Mouse (Mus musculus): ENCODE measurements around the gene Ppp5c. TPM values are rescaled to one million over a fixed set of nuclear protein-coding genes. Genes with fewer than 3 reads are reported as not detected.

Gene Ppp5c
- polyA plus RNA-seq, 1 experiment from 2014 or later: 110 TPM

GRCm38 (mm10) chr7:16990006-16990744, 37.5 kb downstream of the Ppp5c start:
- Histone ChIP-seq H3K36me3 (no peaks in the 10 kb centered on the region), H3K9me3 (no peaks in the 10 kb centered on the region), H3K4me1 (peaks cover 55% of the 10 kb centered on the region), H3K27ac (peak overlapping the region; percentile 91), H3K4me2 (replicated peaks) (no peak overlapping the region; the same call in 1 of the 2 replicates), H3K4me3 (no peak overlapping the region), H3K27me3 (no peaks in the 10 kb centered on the region), H3K9ac (no peak overlapping the region)
- WGBS: 26% methylated on average over 15 of the region's 15 CpGs
- ATAC-seq (ENCODE audit: insufficient number of reproducible peaks, insufficient read depth, low FRiP score, low TSS enrichment): no peak

GRCm38 (mm10) chr7:16988405-16988804, 39.3 kb downstream of the Ppp5c start:
- Histone ChIP-seq H3K4me2 (replicated peaks) (no peak overlapping the region), H3K4me3 (no peak overlapping the region), H3K9ac (no peak overlapping the region), H3K27ac (peak overlapping the region; percentile 67; the same call in 1 of the 2 replicates), H3K36me3 (no peaks in the 10 kb centered on the region), H3K4me1 (peaks cover 48% of the 10 kb centered on the region), H3K9me3 (no peaks in the 10 kb centered on the region), H3K27me3 (no peaks in the 10 kb centered on the region)
- WGBS: 28% methylated on average over 3 of the region's 3 CpGs
- no peak for ATAC-seq (ENCODE audit: insufficient number of reproducible peaks, insufficient read depth, low FRiP score, low TSS enrichment)

- Histone ChIP-seq H3K4me2 (replicated peaks) (no peak overlapping the region), H3K4me1 (peaks cover 51% of the 10 kb centered on the region), H3K9ac (no peak overlapping the region; the same call in 1 of the 2 replicates), H3K27ac (peak overlapping the region; percentile 67), H3K36me3 (no peaks in the 10 kb centered on the region), H3K9me3 (no peaks in the 10 kb centered on the region), H3K27me3 (no peaks in the 10 kb centered on the region), H3K4me3 (no peak overlapping the region)
- no peak for ATAC-seq (ENCODE audit: insufficient number of reproducible peaks, insufficient read depth, low FRiP score, low TSS enrichment)
- WGBS: 31% methylated on average over 7 of the region's 7 CpGs
Observed at GRCm38 (mm10) chr7:16987541-16988149, 40.1 kb downstream of the Ppp5c start.

- peak within 1 kb of the TSS; percentile 28 for H3K4me3 ChIP-seq
- H3K36me3 ChIP-seq: no peaks in the 10 kb centered on the region
- no peaks in the 10 kb centered on the region for H3K9me3 ChIP-seq
- ATAC-seq (ENCODE audit: insufficient number of reproducible peaks, insufficient read depth, low FRiP score, low TSS enrichment): no peak
- 16% methylated on average over 26 of the region's 26 CpGs for WGBS
- H3K9ac ChIP-seq: no peak within 1 kb of the TSS
- H3K27ac ChIP-seq: 0 out of 2 replicates have a peak within 1 kb of the TSS, but pooled peaks have one; percentile 3
- H3K4me1 ChIP-seq: peaks cover 37% of the 10 kb centered on the region
- no peaks in the 10 kb centered on the region for H3K27me3 ChIP-seq
- H3K4me2 ChIP-seq (replicated peaks): peak within 1 kb of the TSS; percentile 47
Observed at GRCm38 (mm10) chr7:16982859-16983568, 44.7 kb downstream of the Ppp5c start, which contains the start of gene Gm42372. TSS of gene Gm42372 (plus strand) at chr7:16983086.

GRCm38 (mm10) chr7:16980348-16980747, 47.4 kb downstream of the Ppp5c start:
- 2% methylated on average over 12 of the region's 12 CpGs for WGBS
- H3K4me3 ChIP-seq: peak overlapping the region; percentile 18
- no peaks in the 10 kb centered on the region for H3K27me3 ChIP-seq
- peak overlapping the region; percentile 45 for H3K4me2 ChIP-seq (replicated peaks)
- peaks cover 20% of the 10 kb centered on the region for H3K4me1 ChIP-seq
- H3K27ac ChIP-seq: peak overlapping the region; percentile 80; the same call in 1 of the 2 replicates
- H3K9me3 ChIP-seq: no peaks in the 10 kb centered on the region
- ATAC-seq (ENCODE audit: insufficient number of reproducible peaks, insufficient read depth, low FRiP score, low TSS enrichment): no peak
- no peak overlapping the region for H3K9ac ChIP-seq
- no peaks in the 10 kb centered on the region for H3K36me3 ChIP-seq

- Histone ChIP-seq H3K4me2 (replicated peaks) (no peak overlapping the region), H3K36me3 (no peaks in the 10 kb centered on the region), H3K9me3 (no peaks in the 10 kb centered on the region), H3K4me3 (no peak overlapping the region), H3K27me3 (no peaks in the 10 kb centered on the region), H3K9ac (no peak overlapping the region), H3K27ac (no peak overlapping the region), H3K4me1 (peaks cover 20% of the 10 kb centered on the region)
- ATAC-seq (ENCODE audit: insufficient number of reproducible peaks, insufficient read depth, low FRiP score, low TSS enrichment): no peak
- WGBS: 92% methylated on average over 3 of the region's 3 CpGs
Observed at GRCm38 (mm10) chr7:16978593-16978992, 49.1 kb downstream of the Ppp5c start.

- no peak overlapping the region for H3K4me2 ChIP-seq (replicated peaks)
- no peak overlapping the region for H3K4me3 ChIP-seq
- H3K36me3 ChIP-seq: no peaks in the 10 kb centered on the region
- ATAC-seq (ENCODE audit: insufficient number of reproducible peaks, insufficient read depth, low FRiP score, low TSS enrichment): no peak
- H3K27me3 ChIP-seq: no peaks in the 10 kb centered on the region
- H3K9me3 ChIP-seq: no peaks in the 10 kb centered on the region
- peaks cover 18% of the 10 kb centered on the region for H3K4me1 ChIP-seq
- H3K9ac ChIP-seq: no peak overlapping the region
- WGBS: 69% methylated on average over 6 of the region's 6 CpGs
- no peak overlapping the region for H3K27ac ChIP-seq
Observed at GRCm38 (mm10) chr7:16978173-16978572, 49.6 kb downstream of the Ppp5c start.

GRCm38 (mm10) chr7:16976298-16976697, 51.4 kb downstream of the Ppp5c start:
- Histone ChIP-seq H3K36me3 (no peaks in the 10 kb centered on the region), H3K4me2 (replicated peaks) (no peak overlapping the region), H3K27ac (no peak overlapping the region), H3K4me3 (no peak overlapping the region), H3K27me3 (no peaks in the 10 kb centered on the region), H3K9me3 (no peaks in the 10 kb centered on the region), H3K4me1 (peaks cover 10% of the 10 kb centered on the region), H3K9ac (no peak overlapping the region)
- WGBS: 64% methylated on average over 8 of the region's 8 CpGs
- ATAC-seq (ENCODE audit: insufficient number of reproducible peaks, insufficient read depth, low FRiP score, low TSS enrichment): no peak

- 70% methylated on average over 6 of the region's 6 CpGs for WGBS
- H3K36me3 ChIP-seq: no peaks in the 10 kb centered on the region
- ATAC-seq (ENCODE audit: insufficient number of reproducible peaks, insufficient read depth, low FRiP score, low TSS enrichment): no peak
Observed at GRCm38 (mm10) chr7:16974018-16974417, 53.7 kb downstream of the Ppp5c start.

GRCm38 (mm10) chr7:16971160-16971559, 56.6 kb downstream of the Ppp5c start:
- Histone ChIP-seq H3K27ac (no peak overlapping the region), H3K9ac (no peak overlapping the region), H3K9me3 (no peaks in the 10 kb centered on the region), H3K4me1 (no peaks in the 10 kb centered on the region), H3K27me3 (no peaks in the 10 kb centered on the region), H3K36me3 (no peaks in the 10 kb centered on the region), H3K4me3 (no peak overlapping the region), H3K4me2 (replicated peaks) (no peak overlapping the region)
- WGBS: 83% methylated on average over 3 of the region's 3 CpGs
- ATAC-seq (ENCODE audit: insufficient number of reproducible peaks, insufficient read depth, low FRiP score, low TSS enrichment): no peak

More at GRCm38 (mm10) chr7:16974018-16974417, 53.7 kb downstream of the Ppp5c start:
- Histone ChIP-seq H3K4me2 (replicated peaks) (no peak overlapping the region), H3K9me3 (no peaks in the 10 kb centered on the region), H3K4me1 (no peaks in the 10 kb centered on the region), H3K27me3 (no peaks in the 10 kb centered on the region), H3K27ac (no peak overlapping the region), H3K9ac (no peak overlapping the region), H3K4me3 (no peak overlapping the region)

GRCm38 (mm10) chr7:16968414-16968813, 59.3 kb downstream of the Ppp5c start:
- ATAC-seq (ENCODE audit: insufficient number of reproducible peaks, insufficient read depth, low FRiP score, low TSS enrichment): no peak

More at GRCm38 (mm10) chr7:16968414-16968813, 59.3 kb downstream of the Ppp5c start:
- WGBS: 85% methylated on average over 6 of the region's 6 CpGs
- Histone ChIP-seq H3K27ac (no peak overlapping the region), H3K4me1 (no peaks in the 10 kb centered on the region), H3K9me3 (no peaks in the 10 kb centered on the region), H3K4me2 (replicated peaks) (no peak overlapping the region), H3K36me3 (no peaks in the 10 kb centered on the region), H3K27me3 (no peaks in the 10 kb centered on the region), H3K4me3 (no peak overlapping the region), H3K9ac (no peak overlapping the region)
